13 mouse cellular contexts compared by ENCODE assay signal in genomic region chr17:83443406-83443805, GRCm38 (mm10).
"Had no signal": no experiment of that assay in that cellular context is flagged by ENCODE, and none has a peak within 500 bp of the region (broad histone marks: within the 10 kb centered on the region; RNA-seq: fewer than 3 reads in every experiment).

No protein-coding gene starts in this region.

- DNase-seq: kidney, adult 8-10 months; kidney, postnatal 36 days; layer of hippocampus, adult 9-11 months; layer of hippocampus, postnatal 36 days; right cerebral cortex, adult 18-20 months; right cerebral cortex, postnatal 25 days; thymus, postnatal 36 days had no signal

- H3K9me3 ChIP-seq: limb, embryonic 15.5 days; liver, embryonic 12.5 days; lung, embryonic 15.5 days; midbrain, embryonic 13.5 days; neural tube, embryonic 15.5 days had no signal

- H3K27ac ChIP-seq: limb, embryonic 15.5 days; liver, embryonic 12.5 days; lung, embryonic 15.5 days; midbrain, embryonic 13.5 days; neural tube, embryonic 15.5 days had no signal

- H3K27me3 ChIP-seq: limb, embryonic 15.5 days; liver, embryonic 12.5 days; lung, embryonic 15.5 days; midbrain, embryonic 13.5 days; neural tube, embryonic 15.5 days had no signal

- H3K4me3 ChIP-seq: limb, embryonic 15.5 days; liver, embryonic 12.5 days; lung, embryonic 15.5 days; midbrain, embryonic 13.5 days; myocyte; neural tube, embryonic 15.5 days had no signal

- H3K4me1 ChIP-seq: limb, embryonic 15.5 days; liver, embryonic 12.5 days; lung, embryonic 15.5 days; midbrain, embryonic 13.5 days; neural tube, embryonic 15.5 days had no signal

- ATAC-seq: liver, embryonic 12.5 days; midbrain, embryonic 13.5 days had no signal

- H3K9ac ChIP-seq: limb, embryonic 15.5 days; liver, embryonic 12.5 days; lung, embryonic 15.5 days; midbrain, embryonic 13.5 days; neural tube, embryonic 15.5 days had no signal

- H3K4me2 ChIP-seq: limb, embryonic 15.5 days; liver, embryonic 12.5 days; lung, embryonic 15.5 days; midbrain, embryonic 13.5 days; neural tube, embryonic 15.5 days had no signal
